Mouse (Mus musculus) small intestine, adult 2 months (tissue): ENCODE results near the gene Sardh.

ENCODE experiments used
- CTCF ChIP-seq: fragments of 200-500 bp; IDR thresholded peaks from 2 replicates; pipeline ENCODE4 v1.5.1; 2012; ENCODE audit warnings: low read depth, mild to moderate bottlenecking, control low read depth, inconsistent platforms, low read length, moderate library complexity, mixed read lengths; ENCODE audit not compliant: insufficient replicate concordance, insufficient read length; ENCODE audit errors: extremely low read depth
- POLR2A ChIP-seq: fragments of 200-500 bp; IDR thresholded peaks from 2 replicates; pipeline ENCODE4 v1.6.1; 2012; ENCODE audit warnings: low read depth, mild to moderate bottlenecking, control low read depth, inconsistent platforms, low read length, moderate library complexity

DNA sequence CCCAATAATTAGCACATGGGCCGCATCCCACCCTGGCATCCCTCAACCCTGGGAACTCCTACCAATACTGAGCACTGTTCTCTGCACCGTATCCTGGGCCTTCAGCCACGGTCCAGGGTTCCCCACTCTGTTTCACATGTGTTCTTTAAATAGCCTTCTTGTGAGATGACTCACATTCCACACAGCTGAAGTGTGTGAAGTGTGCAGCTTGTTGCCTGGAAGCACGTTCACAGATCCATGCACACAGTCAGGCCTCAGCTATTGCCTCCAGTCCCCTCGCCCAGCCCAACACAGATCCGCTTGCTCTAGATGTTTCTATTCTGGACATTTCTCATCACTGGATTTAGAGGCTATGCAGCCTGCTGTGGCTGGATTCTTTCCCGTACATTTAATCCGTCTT lies 69.0 kb downstream of the Sardh start:
- no peak for TF ChIP-seq CTCF
- TF ChIP-seq POLR2A = no peak
